Mouse (Mus musculus) thymus, adult 2 months (tissue): ENCODE measurements around the gene Ppie. TPM values are rescaled to one million over a fixed set of nuclear protein-coding genes. Genes with fewer than 3 reads are reported as not detected.
"Not testable (repeated sequence)": the region's sequence is repeated elsewhere in the genome, so short reads cannot be mapped to it uniquely, and the experiment has no call there.

Source experiments
- DNase-seq: peaks from one replicate; pipeline ENCODE4 v3.0.0; 2021
- H3K27ac ChIP-seq: fragments of 200-500 bp; 2 replicates; pipeline ENCODE4 v1.5.1; 2012; ENCODE audit warnings: low read length, control low read depth; ENCODE audit not compliant: control insufficient read depth, insufficient read depth
- H3K27me3 ChIP-seq: fragments of 200-500 bp; 2 replicates; pipeline ENCODE4 v1.6.1; 2012; ENCODE audit warnings: mild to moderate bottlenecking, low read length, moderate library complexity, mixed read lengths; ENCODE audit not compliant: control insufficient read depth, insufficient read depth
- H3K36me3 ChIP-seq: fragments of 200-500 bp; 2 replicates; pipeline ENCODE4 v1.6.1; 2012; ENCODE audit warnings: mild to moderate bottlenecking, low read length, moderate library complexity; ENCODE audit not compliant: control insufficient read depth, insufficient read depth
- H3K4me1 ChIP-seq: fragments of 200-500 bp; replicated peaks from 2 replicates; pipeline ENCODE4 v1.6.1; 2012; ENCODE audit warnings: low read length; ENCODE audit not compliant: control insufficient read depth, insufficient read depth
- H3K4me3 ChIP-seq: fragments of 200-500 bp; 2 replicates; pipeline ENCODE4 v1.5.1; 2012; ENCODE audit warnings: mild to moderate bottlenecking, low read length, control low read depth, moderate library complexity; ENCODE audit not compliant: control insufficient read depth, insufficient read depth
- CTCF ChIP-seq: fragments of 200-500 bp; IDR thresholded peaks from 2 replicates; pipeline ENCODE4 v1.5.1; 2012; ENCODE audit warnings: mild to moderate bottlenecking, control low read depth, low read length, moderate library complexity, borderline replicate concordance; ENCODE audit not compliant: control insufficient read depth, poor library complexity, insufficient read depth; ENCODE audit errors: extremely low read depth
- POLR2A ChIP-seq: fragments of 200-500 bp; IDR thresholded peaks from 2 replicates; pipeline ENCODE4 v1.6.1; 2012; ENCODE audit warnings: mild to moderate bottlenecking, low read length, control low read depth, moderate library complexity; ENCODE audit not compliant: control insufficient read depth, poor library complexity, insufficient read depth; ENCODE audit errors: extremely low read depth
- WGBS: fragments of 180-500 bp; shearing (Covaris S2); methylation state at CpG from one replicate; pipeline ENCODE4 v1.1.7; 2018; 5-methylcytosine and 5-hydroxymethylcytosine counted together
- polyA plus RNA-seq: library from polyadenylated mRNA; depleted of rRNA; stranded (reverse); fragments of >200 nt; gene quantifications from 2 replicates; pipeline ENCODE4 v1.2.3, GENCODE M21; 2012

Ppie gene
- polyA plus RNA-seq, 1 experiment: 26.1 TPM

DNA sequence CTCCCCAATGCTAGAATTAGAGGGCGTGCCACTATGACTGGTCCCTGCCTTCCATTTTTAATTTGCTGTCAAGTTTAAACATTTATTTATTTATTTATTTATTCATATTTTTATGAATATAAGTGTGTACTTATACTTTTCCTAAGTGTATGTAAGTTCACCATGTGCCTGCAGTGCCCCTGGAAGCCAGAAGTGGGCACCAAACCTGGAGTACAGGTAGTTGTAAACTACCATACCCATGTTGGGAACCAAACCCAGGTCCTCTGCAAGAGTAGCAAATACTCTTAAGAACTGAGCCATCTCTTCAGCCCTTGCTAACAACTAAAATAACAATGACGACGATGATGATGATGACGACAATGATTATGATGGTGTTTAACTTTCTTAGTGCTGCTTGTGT lies 12.3 kb upstream of the Ppie start:
- 96% methylated on average over 4 of the region's 4 CpGs for WGBS
- TF ChIP-seq POLR2A: no peak
- no peak for TF ChIP-seq CTCF
- H3K27ac ChIP-seq: no peak overlapping the region
- DNase-seq: no peak
- no peaks in the 10 kb centered on the region for H3K27me3 ChIP-seq
- H3K36me3 ChIP-seq: no peaks in the 10 kb centered on the region
- peaks cover 5% of the 10 kb centered on the region for H3K4me1 ChIP-seq
- H3K4me3 ChIP-seq: no peak overlapping the region

DNA sequence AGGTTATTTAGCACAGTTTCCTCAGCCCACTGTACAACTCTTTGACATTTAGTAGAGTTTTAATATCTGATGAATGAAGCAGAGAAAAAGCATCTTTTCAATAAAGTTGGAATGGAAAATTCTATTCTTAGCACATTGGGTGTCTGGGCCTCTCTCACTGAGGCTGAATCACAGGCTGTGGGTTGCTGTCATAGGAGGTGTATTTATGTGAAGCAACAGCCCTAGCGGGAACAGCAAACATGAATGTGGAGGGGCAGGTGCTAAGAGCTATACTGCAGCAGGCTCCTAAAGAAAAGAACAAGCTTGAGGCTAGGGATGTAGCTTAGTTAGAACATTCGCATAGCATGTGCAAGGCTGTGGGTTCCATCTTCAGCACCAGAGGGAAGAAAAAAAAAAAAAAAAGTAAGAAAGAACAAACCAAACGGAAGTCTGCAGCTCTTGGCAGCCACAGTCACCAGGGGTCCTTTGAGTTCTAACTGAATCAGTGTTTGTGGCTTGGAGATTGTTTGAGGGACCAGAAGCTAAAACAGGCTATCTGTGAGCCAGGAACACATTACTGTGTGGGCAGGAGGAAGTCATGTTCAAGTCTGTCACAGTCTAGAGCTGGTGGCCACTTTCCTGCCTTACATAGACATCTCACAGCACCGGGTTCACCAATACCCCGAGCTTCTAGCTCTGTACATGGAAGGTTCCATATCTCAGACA lies 7.8 kb upstream of the Ppie start:
- Histone ChIP-seq H3K4me3 (no peak overlapping the region), H3K4me1 (peaks cover 5% of the 10 kb centered on the region), H3K27ac (no peak overlapping the region), H3K36me3 (no peaks in the 10 kb centered on the region), H3K27me3 (no peaks in the 10 kb centered on the region)
- TF ChIP-seq CTCF (no peak), POLR2A (no peak)
- DNase-seq: peak; percentile 17
- WGBS: 10% methylated on average over 5 of the region's 5 CpGs

GRCm38 (mm10) chr4:123137551-123137950 lies 2.2 kb downstream of the Ppie start:
- TF ChIP-seq CTCF: no peak
- TF ChIP-seq POLR2A: no peak
- H3K36me3 ChIP-seq: peaks cover 15% of the 10 kb centered on the region
- no peak for DNase-seq
- no peak overlapping the region for H3K27ac ChIP-seq
- no peaks in the 10 kb centered on the region for H3K27me3 ChIP-seq
- peaks cover 9% of the 10 kb centered on the region for H3K4me1 ChIP-seq
- WGBS: 78% methylated on average over 3 of the region's 3 CpGs
- no peak overlapping the region for H3K4me3 ChIP-seq

DNA sequence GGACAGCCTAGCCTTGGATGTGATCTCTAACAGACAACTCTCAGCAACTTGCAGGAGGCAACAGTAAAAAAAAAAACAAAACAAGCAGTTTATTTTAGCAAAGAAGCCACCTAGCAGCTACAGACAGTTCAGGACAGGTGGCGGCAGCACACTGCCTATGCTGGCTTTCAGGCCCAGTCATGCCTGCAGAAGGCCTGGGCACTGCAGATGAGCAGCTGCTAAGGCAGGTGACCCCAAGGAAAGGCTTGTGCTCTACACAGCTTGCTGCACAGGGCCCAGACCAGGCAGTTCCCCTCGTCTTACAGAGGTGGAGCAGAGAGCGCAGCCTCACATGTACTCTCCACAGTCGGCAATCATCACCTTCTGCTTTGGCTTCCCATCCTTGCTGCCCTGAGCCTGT lies 12.7 kb downstream of the Ppie start:
- WGBS: 98% methylated on average over 4 of the region's 4 CpGs
- H3K36me3 ChIP-seq: peaks cover 39% of the 10 kb centered on the region
- no peak for DNase-seq

DNA sequence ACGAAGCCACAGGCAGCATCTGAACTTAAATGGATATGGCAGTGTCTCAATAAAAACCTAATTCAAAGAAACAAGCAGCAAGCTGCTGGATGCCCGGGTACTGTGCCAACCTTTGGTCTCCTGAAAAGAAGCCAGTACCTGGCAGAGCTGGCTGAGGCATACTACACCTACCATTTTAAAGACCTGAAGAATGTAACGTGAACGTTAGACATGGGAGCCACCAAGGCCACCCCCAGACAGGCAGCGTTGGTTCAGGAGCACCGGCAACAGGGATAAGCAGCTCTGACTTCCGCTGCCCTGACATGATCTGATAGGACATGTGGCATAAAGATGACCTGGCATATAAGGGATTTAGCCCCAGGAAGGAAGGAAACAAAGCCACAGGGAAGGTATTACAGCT lies 13.1 kb downstream of the Ppie start:
- H3K36me3 ChIP-seq: peaks cover 35% of the 10 kb centered on the region
- H3K4me3 ChIP-seq: no peak overlapping the region
- DNase-seq: no peak
- WGBS: 99% methylated on average over 7 of the region's 7 CpGs
- TF ChIP-seq POLR2A: no peak
- no peak for TF ChIP-seq CTCF
- H3K27ac ChIP-seq: no peak overlapping the region
- no peaks in the 10 kb centered on the region for H3K27me3 ChIP-seq
- no peaks in the 10 kb centered on the region for H3K4me1 ChIP-seq

More for the DNA sequence above, 12.7 kb downstream of the Ppie start:
- TF ChIP-seq CTCF (no peak), POLR2A (no peak)
- no peaks in the 10 kb centered on the region for H3K4me1 ChIP-seq
- no peaks in the 10 kb centered on the region for H3K27me3 ChIP-seq
- no peak overlapping the region for H3K27ac ChIP-seq
- H3K4me3 ChIP-seq: no peak overlapping the region

- no peaks in the 10 kb centered on the region for H3K4me1 ChIP-seq
- H3K27me3 ChIP-seq: no peaks in the 10 kb centered on the region
- DNase-seq: no peak
- no peak for TF ChIP-seq POLR2A
- TF ChIP-seq CTCF: no peak
- peaks cover 6% of the 10 kb centered on the region; the same call in 1 of the 2 replicates for H3K36me3 ChIP-seq
- WGBS: 90% methylated on average over 2 of the region's 2 CpGs
- H3K27ac ChIP-seq: no peak overlapping the region
- H3K4me3 ChIP-seq: no peak overlapping the region
These were observed 18.5 kb downstream of the Ppie start for GRCm38 (mm10) chr4:123121286-123121685.

DNA sequence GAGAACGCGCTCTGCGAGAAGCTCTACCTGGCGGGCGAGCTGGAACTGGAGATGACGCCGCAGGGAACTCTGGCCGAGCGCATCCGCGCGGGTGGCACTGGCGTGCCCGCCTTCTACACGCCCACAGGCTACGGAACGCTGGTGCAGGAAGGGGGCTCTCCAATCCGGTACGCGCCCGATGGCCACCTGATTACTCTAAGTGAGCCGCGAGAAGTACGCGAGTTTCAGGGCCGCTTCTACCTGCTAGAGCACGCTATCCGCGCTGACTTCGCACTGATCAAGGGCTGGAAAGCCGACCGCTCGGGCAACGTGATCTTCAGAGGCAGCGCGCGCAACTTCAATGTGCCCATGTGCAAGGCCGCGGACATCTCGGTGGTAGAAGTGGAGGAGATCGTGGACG lies 23.1 kb downstream of the Ppie start:
- H3K4me1 ChIP-seq, H3K27me3 ChIP-seq, H3K27ac ChIP-seq, DNase-seq, H3K36me3 ChIP-seq, H3K4me3 ChIP-seq: not testable (repeated sequence)
- 21% methylated on average over 41 of the region's 42 CpGs for WGBS
